Comparison of ENCODE assay signal across 6 mouse cellular contexts in the genomic region with DNA sequence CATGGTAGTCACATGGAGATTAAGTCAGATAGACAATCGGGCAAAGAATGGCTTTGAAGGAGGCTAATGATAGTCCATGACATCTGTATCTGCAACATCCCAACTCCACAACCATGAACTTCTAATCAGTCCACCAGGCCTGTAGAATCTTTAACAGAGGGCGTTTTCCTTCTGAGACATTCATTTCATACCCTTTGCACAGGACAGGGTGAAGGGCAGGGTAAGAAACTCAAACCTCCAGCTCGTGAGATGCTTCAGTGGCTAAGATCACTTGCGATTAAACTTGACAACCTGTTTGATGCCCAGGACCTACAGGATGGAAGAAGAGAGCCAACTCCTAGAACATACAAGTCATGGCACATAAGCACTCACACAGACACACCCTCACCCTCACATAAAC.
"Had no signal": no experiment of that assay in that cellular context is flagged by ENCODE, and none has a peak within 500 bp of the region (broad histone marks: within the 10 kb centered on the region; RNA-seq: fewer than 3 reads in every experiment).

No protein-coding gene starts in this region.

- H3K27me3 ChIP-seq: limb, embryonic 12.5 days; midbrain, embryonic 13.5 days had no signal

- H3K36me3 ChIP-seq: limb, embryonic 12.5 days; midbrain, embryonic 13.5 days had no signal

- DNase-seq: liver; right cerebral cortex, postnatal 14 days; thymus, postnatal 4 days had no signal

- H3K9me3 ChIP-seq: limb, embryonic 12.5 days; midbrain, embryonic 13.5 days had no signal

- H3K4me3 ChIP-seq: layer of hippocampus, adult 2 months; limb, embryonic 12.5 days; midbrain, embryonic 13.5 days had no signal

- ATAC-seq: midbrain, embryonic 13.5 days had no signal

- H3K4me2 ChIP-seq: limb, embryonic 12.5 days; midbrain, embryonic 13.5 days had no signal

- H3K9ac ChIP-seq: limb, embryonic 12.5 days; midbrain, embryonic 13.5 days had no signal

- H3K27ac ChIP-seq: layer of hippocampus, adult 2 months; midbrain, embryonic 13.5 days had no signal
